Mouse (Mus musculus): ENCODE results near the gene Ifnz. TPM values are rescaled to one million over a fixed set of nuclear protein-coding genes. Genes with fewer than 3 reads are reported as not detected.
"Not testable (repeated sequence)": the region's sequence is repeated elsewhere in the genome, so short reads cannot be mapped to it uniquely, and the experiment has no call there.

Gene Ifnz
- total RNA-seq, 1 experiment from 2014 or later = not detected

- ATAC-seq (ENCODE audit: extremely low read depth, insufficient number of reproducible peaks, low FRiP score, poor library complexity, severe bottlenecking) = not testable (repeated sequence)
Measured at GRCm38 (mm10) chr4:88779550-88779949, 2.4 kb upstream of the Ifnz start, which contains the start of gene Gm13272. Gene Gm13272 (plus strand): TSS chr4:88779850.

DNA sequence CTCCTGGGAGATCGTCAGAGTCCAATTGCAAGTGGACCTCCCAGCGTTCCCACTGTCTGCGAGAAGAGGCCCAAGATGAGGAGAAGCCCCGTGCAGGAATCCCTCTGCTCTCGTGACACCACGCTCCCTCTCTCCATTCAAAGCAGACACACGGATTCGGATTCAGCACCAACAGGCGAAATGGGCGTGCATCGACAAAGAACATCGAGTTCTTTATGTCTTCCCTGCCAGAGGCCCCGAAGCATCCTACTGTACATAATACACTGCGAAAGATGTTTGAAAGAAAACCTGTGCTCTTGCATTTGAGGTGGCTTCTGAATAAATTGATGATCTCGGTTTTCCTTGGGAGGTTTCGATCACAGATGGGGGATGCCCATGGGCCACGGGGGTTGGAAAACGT lies 1.6 kb upstream of the Ifnz start:
- not testable (repeated sequence) for ATAC-seq (ENCODE audit: extremely low read depth, insufficient number of reproducible peaks, low FRiP score, poor library complexity, severe bottlenecking)

DNA sequence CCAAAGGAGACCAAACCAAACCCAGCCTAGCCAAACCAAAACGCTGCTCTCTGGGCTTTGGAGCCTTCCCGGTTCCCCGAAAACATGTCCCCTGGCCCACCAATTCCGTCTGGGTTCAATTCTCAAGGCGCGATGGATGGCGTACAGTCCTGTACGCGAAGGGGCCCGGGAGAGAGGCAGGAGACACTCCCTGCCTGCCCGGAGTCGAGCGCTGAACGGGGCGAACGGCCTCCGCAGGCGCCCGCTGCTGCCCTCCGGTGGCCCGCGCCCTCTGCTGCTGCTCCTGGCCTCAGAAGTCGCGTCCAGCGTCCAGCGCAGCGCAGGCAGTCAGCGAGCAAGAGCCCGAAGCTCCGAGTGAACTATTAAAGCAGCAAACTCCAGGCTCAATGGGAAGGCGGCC lies 404 bp downstream of the Ifnz start:
- not testable (repeated sequence) for ATAC-seq (ENCODE audit: extremely low read depth, insufficient number of reproducible peaks, low FRiP score, poor library complexity, severe bottlenecking)

GRCm38 (mm10) chr4:88785409-88785808 lies 3.5 kb downstream of the Ifnz start, which contains the start of gene Gm13276:
Gene Gm13276 (plus strand): TSS chr4:88785709.
- ATAC-seq (ENCODE audit: extremely low read depth, insufficient number of reproducible peaks, low FRiP score, poor library complexity, severe bottlenecking) = not testable (repeated sequence)

- not testable (repeated sequence) for ATAC-seq (ENCODE audit: extremely low read depth, insufficient number of reproducible peaks, low FRiP score, poor library complexity, severe bottlenecking)
Measured at GRCm38 (mm10) chr4:88788402-88788801, 6.5 kb downstream of the Ifnz start, which contains the start of gene Gm13277. Gene Gm13277 (plus strand): TSS chr4:88788632.

DNA sequence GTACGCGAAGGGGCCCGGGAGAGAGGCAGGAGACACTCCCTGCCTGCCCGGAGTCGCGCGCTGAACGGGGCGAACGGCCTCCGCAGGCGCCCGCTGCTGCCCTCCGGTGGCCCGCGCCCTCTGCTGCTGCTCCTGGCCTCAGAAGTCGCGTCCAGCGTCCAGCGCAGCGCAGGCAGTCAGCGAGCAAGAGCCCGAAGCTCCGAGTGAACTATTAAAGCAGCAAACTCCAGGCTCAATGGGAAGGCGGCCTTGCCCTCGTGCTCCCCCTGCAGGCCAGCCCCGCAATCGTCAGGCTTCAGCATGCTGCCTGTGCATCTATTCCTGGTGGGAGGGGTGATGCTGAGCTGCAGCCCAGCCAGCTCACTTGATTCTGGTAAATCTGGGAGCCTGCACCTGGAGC lies 9.3 kb downstream of the Ifnz start, which contains the start of gene Gm13278:
Gm13278 (plus strand) TSS at position 301 of the 400 bp plus-strand sequence.
- not testable (repeated sequence) for ATAC-seq (ENCODE audit: extremely low read depth, insufficient number of reproducible peaks, low FRiP score, poor library complexity, severe bottlenecking)

DNA sequence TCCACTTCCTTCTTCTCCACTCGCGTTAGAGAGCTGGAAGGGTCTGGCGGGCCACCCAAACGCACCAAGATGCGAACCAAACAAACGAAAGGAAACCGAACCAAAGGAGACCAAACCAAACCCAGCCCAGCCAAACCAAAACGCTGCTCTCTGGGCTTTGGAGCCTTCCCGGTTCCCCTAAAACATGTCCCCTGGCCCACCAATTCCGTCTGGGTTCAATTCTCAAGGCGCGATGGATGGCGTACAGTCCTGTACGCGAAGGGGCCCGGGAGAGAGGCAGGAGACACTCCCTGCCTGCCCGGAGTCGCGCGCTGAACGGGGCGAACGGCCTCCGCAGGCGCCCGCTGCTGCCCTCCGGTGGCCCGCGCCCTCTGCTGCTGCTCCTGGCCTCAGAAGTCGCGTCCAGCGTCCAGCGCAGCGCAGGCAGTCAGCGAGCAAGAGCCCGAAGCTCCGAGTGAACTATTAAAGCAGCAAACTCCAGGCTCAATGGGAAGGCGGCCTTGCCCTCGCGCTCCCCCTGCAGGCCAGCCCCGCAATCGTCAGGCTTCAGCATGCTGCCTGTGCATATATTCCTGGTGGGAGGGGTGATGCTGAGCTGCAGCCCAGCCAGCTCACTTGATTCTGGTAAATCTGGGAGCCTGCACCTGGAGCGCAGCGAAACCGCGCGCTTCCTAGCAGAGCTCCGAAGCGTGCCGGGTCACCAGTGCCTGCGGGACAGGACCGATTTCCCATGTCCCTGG lies 12.2 kb downstream of the Ifnz start, which contains the start of gene Gm13275:
Gm13275 (plus strand) TSS at position 552 of the 740 bp plus-strand sequence.
- not testable (repeated sequence) for ATAC-seq (ENCODE audit: extremely low read depth, insufficient number of reproducible peaks, low FRiP score, poor library complexity, severe bottlenecking)

DNA sequence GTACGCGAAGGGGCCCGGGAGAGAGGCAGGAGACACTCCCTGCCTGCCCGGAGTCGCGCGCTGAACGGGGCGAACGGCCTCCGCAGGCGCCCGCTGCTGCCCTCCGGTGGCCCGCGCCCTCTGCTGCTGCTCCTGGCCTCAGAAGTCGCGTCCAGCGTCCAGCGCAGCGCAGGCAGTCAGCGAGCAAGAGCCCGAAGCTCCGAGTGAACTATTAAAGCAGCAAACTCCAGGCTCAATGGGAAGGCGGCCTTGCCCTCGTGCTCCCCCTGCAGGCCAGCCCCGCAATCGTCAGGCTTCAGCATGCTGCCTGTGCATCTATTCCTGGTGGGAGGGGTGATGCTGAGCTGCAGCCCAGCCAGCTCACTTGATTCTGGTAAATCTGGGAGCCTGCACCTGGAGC lies 15.2 kb downstream of the Ifnz start, which contains the start of gene Gm13279:
Gm13279 (plus strand) TSS at position 301 of the 400 bp plus-strand sequence.
- ATAC-seq (ENCODE audit: extremely low read depth, insufficient number of reproducible peaks, low FRiP score, poor library complexity, severe bottlenecking) = not testable (repeated sequence)

DNA sequence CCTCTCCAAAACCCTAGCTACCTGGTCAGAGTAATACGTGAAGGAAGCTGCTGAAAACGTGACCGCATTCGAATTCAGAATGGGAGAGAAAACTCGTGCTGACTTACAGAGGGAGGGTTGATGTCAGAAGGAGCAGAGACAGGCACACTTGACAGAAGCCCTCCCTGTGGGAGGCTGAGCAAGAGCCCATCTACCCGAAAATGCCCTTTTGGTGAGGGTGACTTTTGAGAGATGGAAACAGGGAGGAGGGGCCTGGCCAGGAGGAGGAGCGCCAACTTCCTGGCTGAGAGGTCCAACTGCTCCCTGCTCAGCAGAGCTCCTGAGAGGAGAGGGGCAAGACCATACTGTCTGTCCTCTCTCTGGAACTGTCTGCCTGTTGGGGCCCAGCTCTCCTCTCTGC lies 17.4 kb downstream of the Ifnz start, which contains the start of gene Gm13285:
Gm13285 (plus strand) TSS at position 301 of the 400 bp plus-strand sequence.
- not testable (repeated sequence) for ATAC-seq (ENCODE audit: extremely low read depth, insufficient number of reproducible peaks, low FRiP score, poor library complexity, severe bottlenecking)

DNA sequence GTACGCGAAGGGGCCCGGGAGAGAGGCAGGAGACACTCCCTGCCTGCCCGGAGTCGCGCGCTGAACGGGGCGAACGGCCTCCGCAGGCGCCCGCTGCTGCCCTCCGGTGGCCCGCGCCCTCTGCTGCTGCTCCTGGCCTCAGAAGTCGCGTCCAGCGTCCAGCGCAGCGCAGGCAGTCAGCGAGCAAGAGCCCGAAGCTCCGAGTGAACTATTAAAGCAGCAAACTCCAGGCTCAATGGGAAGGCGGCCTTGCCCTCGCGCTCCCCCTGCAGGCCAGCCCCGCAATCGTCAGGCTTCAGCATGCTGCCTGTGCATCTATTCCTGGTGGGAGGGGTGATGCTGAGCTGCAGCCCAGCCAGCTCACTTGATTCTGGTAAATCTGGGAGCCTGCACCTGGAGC lies 21.0 kb downstream of the Ifnz start, which contains the start of gene Gm13287:
Gm13287 (plus strand) TSS at position 301 of the 400 bp plus-strand sequence.
- not testable (repeated sequence) for ATAC-seq (ENCODE audit: extremely low read depth, insufficient number of reproducible peaks, low FRiP score, poor library complexity, severe bottlenecking)

DNA sequence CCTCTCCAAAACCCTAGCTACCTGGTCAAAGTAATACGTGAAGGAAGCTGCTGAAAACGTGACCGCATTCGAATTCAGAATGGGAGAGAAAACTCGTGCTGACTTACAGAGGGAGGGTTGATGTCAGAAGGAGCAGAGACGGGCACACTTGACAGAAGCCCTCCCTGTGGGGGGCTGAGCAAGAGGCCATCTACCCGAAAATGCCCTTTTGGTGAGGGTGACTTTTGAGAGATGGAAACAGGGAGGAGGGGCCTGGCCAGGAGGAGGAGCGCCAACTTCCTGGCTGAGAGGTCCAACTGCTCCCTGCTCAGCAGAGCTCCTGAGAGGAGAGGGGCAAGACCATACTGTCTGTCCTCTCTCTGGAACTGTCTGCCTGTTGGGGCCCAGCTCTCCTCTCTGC lies 23.3 kb downstream of the Ifnz start, which contains the start of gene Gm13288:
Gm13288 (plus strand) TSS at position 301 of the 400 bp plus-strand sequence.
- not testable (repeated sequence) for ATAC-seq (ENCODE audit: extremely low read depth, insufficient number of reproducible peaks, low FRiP score, poor library complexity, severe bottlenecking)

GRCm38 (mm10) chr4:88805761-88806160 lies 23.8 kb downstream of the Ifnz start:
- ATAC-seq (ENCODE audit: extremely low read depth, insufficient number of reproducible peaks, low FRiP score, poor library complexity, severe bottlenecking) = not testable (repeated sequence)

DNA sequence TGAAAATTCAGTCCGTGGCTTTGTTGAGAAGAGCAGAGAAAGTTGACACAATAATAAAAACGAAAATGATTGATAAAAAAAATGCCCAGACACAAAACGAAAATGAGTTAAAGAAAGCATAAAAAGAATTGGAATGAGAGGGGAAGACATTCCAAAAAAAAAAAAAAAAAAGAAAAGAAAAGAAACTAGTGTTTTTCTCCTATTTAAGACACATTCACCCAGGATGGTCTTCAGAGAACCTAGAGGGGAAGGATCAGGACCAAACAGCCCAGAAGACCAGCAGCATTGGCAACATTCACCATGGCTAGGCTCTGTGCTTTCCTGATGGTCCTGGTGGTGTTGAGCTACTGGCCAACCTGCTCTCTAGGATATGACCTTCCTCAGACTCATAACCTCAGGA lies 34.0 kb downstream of the Ifnz start, which contains the start of gene Ifna7:
Ifna7 (plus strand) TSS at position 301 of the 400 bp plus-strand sequence.
- no peak for ATAC-seq (ENCODE audit: extremely low read depth, insufficient number of reproducible peaks, low FRiP score, poor library complexity, severe bottlenecking)

GRCm38 (mm10) chr4:88819659-88820058 lies 37.7 kb downstream of the Ifnz start, which contains the start of gene Ifna11:
Gene Ifna11 (plus strand): TSS chr4:88819959.
- ATAC-seq (ENCODE audit: extremely low read depth, insufficient number of reproducible peaks, low FRiP score, poor library complexity, severe bottlenecking) = no peak

- ATAC-seq (ENCODE audit: extremely low read depth, insufficient number of reproducible peaks, low FRiP score, poor library complexity, severe bottlenecking) = no peak
Measured at GRCm38 (mm10) chr4:88822995-88823394, 41.1 kb downstream of the Ifnz start.

DNA sequence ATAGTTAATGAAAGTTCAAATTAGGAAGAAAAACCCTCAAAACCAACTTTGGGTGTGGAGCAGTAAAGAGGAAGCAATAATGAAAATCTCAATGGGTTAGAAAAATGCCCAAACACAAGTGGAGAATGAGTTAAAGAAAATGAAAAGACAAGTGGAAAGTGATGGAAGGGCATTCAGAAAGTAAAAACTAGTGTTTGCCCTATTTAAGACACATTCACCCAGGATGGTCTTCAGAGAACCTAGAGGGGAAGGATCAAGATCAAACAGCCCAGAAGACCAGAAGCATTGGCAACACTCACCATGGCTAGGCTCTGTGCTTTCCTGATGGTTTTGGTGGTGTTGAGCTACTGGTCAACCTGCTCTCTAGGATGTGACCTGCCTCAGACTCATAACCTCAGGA lies 45.2 kb downstream of the Ifnz start, which contains the start of gene Ifna6:
Ifna6 (plus strand) TSS at position 301 of the 400 bp plus-strand sequence.
- ATAC-seq (ENCODE audit: extremely low read depth, insufficient number of reproducible peaks, low FRiP score, poor library complexity, severe bottlenecking) = not testable (repeated sequence)

DNA sequence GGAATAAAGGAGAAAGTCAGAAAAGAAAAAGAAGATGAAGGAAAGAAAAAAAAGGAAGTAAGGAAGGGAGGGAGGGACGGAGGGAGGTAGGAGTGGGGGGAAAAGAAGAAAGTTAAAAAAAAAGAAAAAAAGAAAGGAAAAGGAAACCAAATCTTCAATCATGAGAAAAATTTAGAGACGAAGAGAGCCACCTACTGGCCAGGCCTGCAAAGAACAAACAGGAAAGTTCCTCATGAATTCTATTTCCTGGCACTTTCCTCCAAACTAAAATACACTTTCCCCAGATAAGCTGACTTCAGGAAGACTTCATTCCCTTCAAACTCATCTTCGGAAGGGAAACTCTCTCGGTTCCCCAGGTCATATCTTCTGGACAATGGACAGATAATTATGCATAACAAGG lies 48.6 kb downstream of the Ifnz start:
- no peak for ATAC-seq (ENCODE audit: extremely low read depth, insufficient number of reproducible peaks, low FRiP score, poor library complexity, severe bottlenecking)

Data from neutrophil, adult 5-6 weeks (primary cell).